Mouse (Mus musculus): ENCODE data around the gene 2310046K23Rik.

GRCm38 (mm10) chr3:92510786-92511185, 23.5 kb downstream of the 2310046K23Rik start:
- TF ChIP-seq POLR2A (IDR thresholded peaks at IDR 0.05; ENCODE audit: low read depth, low read length) (no peak), CTCF (IDR thresholded peaks at IDR 0.05; ENCODE audit: extremely low read depth, insufficient read length, insufficient replicate concordance, low read depth, low read length) (no peak)
